Mouse (Mus musculus): ENCODE results near the gene 4933428G20Rik.

GRCm38 (mm10) chr11:97462538-97462937 is 37.6 kb downstream of the 4933428G20Rik start:
- no peak for TF ChIP-seq POLR2A (IDR thresholded peaks at IDR 0.05; ENCODE audit: low read depth, low read length)
- TF ChIP-seq CTCF (IDR thresholded peaks at IDR 0.05; ENCODE audit: extremely low read depth, insufficient read length, insufficient replicate concordance, low read depth, low read length): no peak

All from small intestine, adult 2 months (tissue).